Mouse (Mus musculus) midbrain, postnatal 0 days (tissue): Measurements from ENCODE around the gene Gls. TPM values are rescaled to one million over a fixed set of nuclear protein-coding genes. Genes with fewer than 3 reads are reported as not detected.
A peak's percentile ranks its signal among the peaks of the same experiment; 100 is the strongest.

ENCODE experiments used
- ATAC-seq: fragments of 200-750 bp; cut with Nextera tagmentation; 2 replicates; pipeline ENCODE4 v1.8.0; 2017; ENCODE audit warnings: moderate number of reproducible peaks, mild to moderate bottlenecking, moderate TSS enrichment, moderate library complexity; ENCODE audit not compliant: low FRiP score
- DNase-seq: peaks from one replicate; pipeline ENCODE4 v3.0.0-alpha.2; 2015; ENCODE audit warnings: low spot score
- H3K27ac ChIP-seq: fragments of 300-500 bp; sonication (generic); 2 replicates; pipeline ENCODE4 v1.5.1; 2014; ENCODE audit warnings: low read depth, mild to moderate bottlenecking, low read length, mixed read lengths
- H3K27me3 ChIP-seq: fragments of 300-500 bp; sonication (generic); 2 replicates; pipeline ENCODE4 v1.6.1; 2014; ENCODE audit warnings: low read length, control low read depth, mixed read lengths; ENCODE audit not compliant: insufficient read depth
- H3K36me3 ChIP-seq: fragments of 300-500 bp; sonication (generic); 2 replicates; pipeline ENCODE4 v1.6.1; 2014; ENCODE audit warnings: low read length, control low read depth, mixed read lengths; ENCODE audit not compliant: insufficient read depth
- H3K4me1 ChIP-seq: fragments of 300-500 bp; sonication (generic); 2 replicates; pipeline ENCODE4 v1.6.1; 2014; ENCODE audit warnings: mild to moderate bottlenecking, control low read depth, antibody characterized with exemption, low read length, mixed read lengths; ENCODE audit not compliant: insufficient read depth
- H3K4me2 ChIP-seq: fragments of 300-500 bp; sonication (generic); 2 replicates; pipeline ENCODE4 v1.6.1; 2014; ENCODE audit warnings: low read depth, mild to moderate bottlenecking, low read length, mixed read lengths; ENCODE audit not compliant: poor library complexity, severe bottlenecking
- H3K4me3 ChIP-seq: fragments of 300-500 bp; sonication (generic); 2 replicates; pipeline ENCODE4 v1.5.1; 2014; ENCODE audit warnings: low read depth, mild to moderate bottlenecking, low read length, moderate library complexity
- H3K9ac ChIP-seq: fragments of 300-500 bp; sonication (generic); replicated peaks from 2 replicates; pipeline ENCODE4 v1.6.1; 2014; ENCODE audit warnings: mild to moderate bottlenecking, low read length, moderate library complexity, mixed read lengths; ENCODE audit not compliant: poor library complexity, severe bottlenecking
- H3K9me3 ChIP-seq: fragments of 300-500 bp; sonication (generic); 2 replicates; pipeline ENCODE4 v1.6.1; 2016; ENCODE audit warnings: low read length, control low read depth
- CTCF ChIP-seq: IDR thresholded peaks from 2 replicates; pipeline ENCODE4 v1.5.1; 2016; ENCODE audit warnings: antibody characterized with exemption, mild to moderate bottlenecking
- WGBS: fragments of 180-500 bp; shearing (Covaris S2); extraction: QIAGEN DNeasy Blood & Tissue Kit; methylation state at CpG from one replicate; pipeline ENCODE4 v1.1.7; 2014; 5-methylcytosine and 5-hydroxymethylcytosine counted together
- polyA plus RNA-seq: library from polyadenylated mRNA; unstranded; fragments of >200 nt; fragmentation: Nextera tagmentation; extraction: Ambion mirVana; gene quantifications from 2 replicates; pipeline ENCODE4 v1.2.1, GENCODE M21; 2015
- total RNA-seq: library from RNA; depleted of rRNA; stranded (reverse); fragments of >200 nt; gene quantifications from 2 replicates; pipeline ENCODE4 v1.2.3, GENCODE M21; 2014

Gene Gls
- total and polyA plus RNA-seq, 2 experiments from 2014 or later, result 33.3 to 181 TPM

DNA sequence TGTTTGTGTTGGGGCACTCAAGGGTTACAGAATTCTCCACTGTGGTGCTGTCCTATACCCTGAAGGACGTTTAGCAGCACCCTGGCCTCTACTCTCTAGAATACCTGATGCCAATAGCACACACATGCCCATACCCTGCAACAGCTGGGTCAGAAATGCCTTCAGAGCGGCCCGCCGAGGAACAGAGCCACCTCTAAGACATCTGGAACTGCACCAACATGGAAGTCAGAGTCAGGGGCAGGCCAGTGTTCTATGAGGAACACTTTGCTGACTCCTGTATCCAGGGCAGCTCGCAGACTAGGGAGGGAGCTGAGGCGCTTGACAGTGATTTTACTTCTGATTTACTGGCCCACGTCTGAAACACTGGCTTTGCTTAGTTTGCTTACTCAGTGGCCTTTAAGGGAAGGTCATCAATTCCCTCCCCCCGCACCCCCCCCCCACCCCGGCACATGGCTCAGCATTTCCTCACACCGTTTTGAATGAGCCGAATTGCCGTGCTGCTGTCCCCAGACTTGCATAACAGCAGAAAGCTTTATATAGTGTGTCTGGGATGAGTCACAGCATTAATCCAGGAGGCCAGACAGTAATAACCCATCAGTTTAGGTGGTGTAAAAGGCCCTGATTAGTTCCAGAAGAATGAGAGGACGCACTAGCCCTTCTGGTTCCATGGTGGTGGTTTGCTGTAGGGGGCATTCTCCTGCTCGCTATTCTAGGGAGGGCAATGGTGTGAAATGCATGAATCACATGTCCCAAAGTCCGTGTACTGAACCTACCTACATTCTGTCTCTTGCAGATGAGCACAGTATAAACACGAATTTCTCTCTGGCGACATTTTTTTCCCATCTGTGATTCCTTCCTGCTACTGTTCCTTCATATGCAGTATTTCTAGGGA, 74.3 kb downstream of the Gls start:
- 86% methylated on average over 17 of the region's 17 CpGs for WGBS
- no peak for DNase-seq
- H3K4me1 ChIP-seq, result no peaks in the 10 kb centered on the region
- no peak overlapping the region for H3K4me3 ChIP-seq
- H3K27ac ChIP-seq, result no peak overlapping the region
- no peak for ATAC-seq
- no peaks in the 10 kb centered on the region for H3K9me3 ChIP-seq
- 0 out of 2 replicates have a peak, but pooled peaks cover 3% of the 10 kb centered on the region for H3K36me3 ChIP-seq
- no peak for TF ChIP-seq CTCF
- H3K9ac ChIP-seq, result no peak overlapping the region
- H3K27me3 ChIP-seq, result no peaks in the 10 kb centered on the region
- H3K4me2 ChIP-seq, result no peak overlapping the region

DNA sequence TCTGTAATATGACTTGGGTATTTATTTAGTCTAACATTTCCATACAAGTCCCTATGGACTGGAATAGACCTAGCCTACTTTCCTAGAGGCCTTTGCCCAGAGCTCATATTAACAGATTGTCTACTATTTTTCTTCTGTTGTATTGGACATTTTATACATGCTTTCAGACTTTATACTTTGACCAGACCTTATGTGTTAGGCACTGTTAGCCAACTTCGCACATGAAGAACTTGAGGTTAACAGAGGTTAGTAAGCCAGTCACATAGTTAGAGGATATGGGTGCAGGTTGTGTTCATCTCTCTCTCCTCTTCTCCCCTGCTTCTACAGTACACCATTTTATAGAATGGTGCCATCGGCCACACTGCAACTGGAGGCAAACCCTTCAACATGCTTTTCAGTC, 75.0 kb downstream of the Gls start:
- 97% methylated on average over 2 of the region's 2 CpGs for WGBS
- Histone ChIP-seq H3K9me3 (no peaks in the 10 kb centered on the region), H3K9ac (no peak overlapping the region), H3K4me1 (no peaks in the 10 kb centered on the region), H3K36me3 (0 out of 2 replicates have a peak, but pooled peaks cover 3% of the 10 kb centered on the region), H3K27ac (no peak overlapping the region), H3K4me2 (no peak overlapping the region), H3K4me3 (no peak overlapping the region), H3K27me3 (no peaks in the 10 kb centered on the region)
- TF ChIP-seq CTCF, result no peak
- ATAC-seq, result no peak
- no peak for DNase-seq

DNA sequence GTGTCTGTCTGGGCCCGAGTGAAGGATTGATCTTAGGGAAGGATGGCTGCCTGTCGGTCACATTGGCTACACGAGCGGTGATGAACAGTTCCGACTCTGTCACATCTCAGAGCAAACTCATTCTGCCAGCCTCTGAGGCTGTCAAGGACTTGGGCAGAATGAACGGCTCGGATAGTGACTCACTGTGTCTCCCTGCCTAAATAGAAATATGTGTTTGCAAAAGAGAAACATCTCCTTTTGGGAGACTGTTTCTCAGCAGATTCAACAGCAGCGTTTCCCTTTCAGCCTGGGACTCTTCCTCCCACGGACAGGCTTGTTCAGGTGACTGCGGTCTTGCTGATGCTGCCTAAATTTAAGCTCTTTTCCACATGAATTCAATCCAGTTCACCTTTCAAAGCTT, 76.7 kb downstream of the Gls start:
- Histone ChIP-seq H3K9me3 (no peaks in the 10 kb centered on the region), H3K4me3 (no peak overlapping the region), H3K36me3 (0 out of 2 replicates have a peak, but pooled peaks cover 3% of the 10 kb centered on the region), H3K27ac (no peak overlapping the region), H3K27me3 (no peaks in the 10 kb centered on the region), H3K4me2 (no peak overlapping the region), H3K9ac (no peak overlapping the region), H3K4me1 (no peaks in the 10 kb centered on the region)
- TF ChIP-seq CTCF, result no peak
- 71% methylated on average over 10 of the region's 10 CpGs for WGBS
- DNase-seq (no peak), ATAC-seq (no peak)

DNA sequence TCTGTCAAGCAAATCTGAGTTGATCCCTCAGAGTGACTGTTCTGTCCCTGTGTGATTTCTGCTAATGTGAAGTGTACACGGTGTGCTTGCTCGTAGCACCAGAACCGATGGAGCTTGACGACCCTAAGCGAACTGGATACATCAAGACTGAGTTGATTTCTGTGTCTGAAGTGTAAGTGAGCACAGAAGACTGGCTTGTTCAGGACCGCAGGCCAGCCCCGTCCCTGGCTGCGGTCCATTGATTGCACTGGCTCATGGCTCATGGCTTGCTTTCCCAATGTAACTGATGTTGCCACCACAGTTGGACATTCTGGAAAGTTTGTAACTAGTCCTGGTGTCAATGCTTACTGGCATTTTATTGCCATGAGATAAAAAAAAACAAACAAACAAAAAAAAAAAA, 78.1 kb downstream of the Gls start:
- WGBS, result 85% methylated on average over 8 of the region's 8 CpGs
- Histone ChIP-seq H3K4me2 (no peak overlapping the region), H3K4me3 (no peak overlapping the region), H3K4me1 (no peaks in the 10 kb centered on the region), H3K9ac (no peak overlapping the region), H3K36me3 (0 out of 2 replicates have a peak, but pooled peaks cover 3% of the 10 kb centered on the region), H3K27ac (no peak overlapping the region), H3K9me3 (no peaks in the 10 kb centered on the region), H3K27me3 (no peaks in the 10 kb centered on the region)
- TF ChIP-seq CTCF, result no peak
- DNase-seq (no peak), ATAC-seq (no peak)

DNA sequence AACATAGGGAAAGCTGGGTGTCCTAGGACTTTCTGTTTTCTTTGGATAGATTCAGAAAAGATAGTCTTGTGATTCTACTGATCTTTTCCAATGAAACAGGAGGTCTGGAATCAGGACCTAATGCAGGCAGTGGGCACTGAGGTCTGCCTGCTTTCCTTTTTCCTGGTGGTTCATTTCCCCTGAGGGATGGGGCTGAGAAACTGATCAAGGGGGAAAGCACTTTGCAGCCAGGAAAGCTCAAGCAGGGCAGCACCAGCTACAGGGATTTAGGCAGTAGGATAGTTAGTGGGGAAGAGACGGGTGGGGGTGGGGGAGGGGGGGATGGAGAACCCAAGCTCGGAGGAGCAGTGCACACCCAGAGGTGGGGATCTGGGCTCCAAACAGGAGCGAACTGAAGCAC, 80.1 kb downstream of the Gls start:
- H3K27ac ChIP-seq, result no peak overlapping the region
- 0 out of 2 replicates have a peak, but pooled peaks cover 3% of the 10 kb centered on the region for H3K36me3 ChIP-seq
- H3K9ac ChIP-seq, result no peak overlapping the region
- no peak overlapping the region for H3K4me3 ChIP-seq
- no peak for DNase-seq
- H3K4me1 ChIP-seq, result no peaks in the 10 kb centered on the region
- no peaks in the 10 kb centered on the region for H3K9me3 ChIP-seq
- H3K27me3 ChIP-seq, result no peaks in the 10 kb centered on the region
- no peak for ATAC-seq
- H3K4me2 ChIP-seq, result no peak overlapping the region
- 38% methylated on average over 3 of the region's 3 CpGs for WGBS
- TF ChIP-seq CTCF, result no peak

DNA sequence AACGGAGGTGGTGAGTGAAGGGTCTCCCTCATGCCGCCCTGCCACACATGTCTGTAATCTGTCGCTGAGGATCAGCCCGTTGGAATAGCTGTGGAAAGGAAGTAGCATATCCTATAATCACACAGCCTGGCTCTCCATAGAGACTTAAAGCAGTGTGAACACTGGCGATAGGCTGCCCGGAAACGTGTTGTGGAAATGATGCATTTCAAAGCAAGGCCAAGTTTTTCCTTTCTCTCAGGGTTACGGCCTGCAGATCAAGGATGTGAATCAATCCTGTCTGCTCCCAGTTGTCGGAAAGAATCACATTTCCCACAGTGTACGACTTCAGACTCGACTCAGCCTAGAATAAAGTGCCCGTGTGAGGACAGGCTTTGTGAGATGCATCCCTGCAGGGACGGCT, 80.7 kb downstream of the Gls start:
- 0 out of 2 replicates have a peak, but pooled peaks have one; percentile 20 for ATAC-seq
- Histone ChIP-seq H3K36me3 (0 out of 2 replicates have a peak, but pooled peaks cover 3% of the 10 kb centered on the region), H3K27ac (no peak overlapping the region), H3K4me1 (no peaks in the 10 kb centered on the region), H3K4me2 (no peak overlapping the region), H3K27me3 (no peaks in the 10 kb centered on the region), H3K9ac (no peak overlapping the region), H3K4me3 (no peak overlapping the region), H3K9me3 (no peaks in the 10 kb centered on the region)
- WGBS, result 55% methylated on average over 13 of the region's 13 CpGs
- DNase-seq, result no peak
- no peak for TF ChIP-seq CTCF
